Mouse (Mus musculus) embryonic facial prominence, embryonic 13.5 days (tissue): ENCODE data around the gene Lss. TPM values are rescaled to one million over a fixed set of nuclear protein-coding genes. Genes with fewer than 3 reads are reported as not detected.

ENCODE experiments used
- polyA plus RNA-seq: library from polyadenylated mRNA; unstranded; fragments of >200 nt; fragmentation: Nextera tagmentation; extraction: Ambion mirVana; gene quantifications from 2 replicates; pipeline ENCODE4 v1.2.1, GENCODE M21; 2015

The Lss gene
- polyA plus RNA-seq, 1 experiment from 2014 or later: 37.3 TPM

Other genes starting within 250 kb of the Lss start
- 12.5 TPM in 2 replicates for gene Dip2a, start 186.3 kb upstream of the Lss start, polyA plus RNA-seq
- 2.1 TPM in 1 of 2 replicates, not detected in the other for gene AC141477.1, start 91.1 kb upstream of the Lss start, polyA plus RNA-seq
- 13.9 and 16.4 TPM in 2 replicates for gene Pcnt, start 88.8 kb upstream of the Lss start, polyA plus RNA-seq
- gene 2610028H24Rik, start 82.5 kb upstream of the Lss start, polyA plus RNA-seq: not detected in 2 replicates
- 67.9 and 79.8 TPM in 2 replicates for gene Mcm3ap, start 62.7 kb upstream of the Lss start, polyA plus RNA-seq
- 6.0 and 7.4 TPM in 2 replicates for gene Ybey, start 62.5 kb upstream of the Lss start, polyA plus RNA-seq
- gene Spatc1l, start 30.7 kb downstream of the Lss start, polyA plus RNA-seq: not detected in 2 replicates
- 0.73 TPM in 1 of 2 replicates, not detected in the other for gene Ftcd, start 44.1 kb downstream of the Lss start, polyA plus RNA-seq
- gene Col6a2, start 92.0 kb downstream of the Lss start, polyA plus RNA-seq: 173 and 181 TPM in 2 replicates
- 174 and 175 TPM in 2 replicates for gene Col6a1, start 194.6 kb downstream of the Lss start, polyA plus RNA-seq